Mouse (Mus musculus) bone marrow macrophage, adult 2 months (primary cell): ENCODE measurements at regions not wholly inside any gene's neighbourhood (a gene's known extent, or its start where the extent isn't known, plus 50 kb on each side); places are given as distances from the start of the nearest gene placed in this dataset.

ENCODE experiments used
- CTCF ChIP-seq: IDR thresholded peaks from 2 replicates; pipeline ENCODE4 v1.5.1; 2012; ENCODE audit warnings: low read depth, mild to moderate bottlenecking, low read length, moderate library complexity
- POLR2A ChIP-seq: IDR thresholded peaks from 2 replicates; pipeline ENCODE4 v1.6.1; 2012; ENCODE audit warnings: mild to moderate bottlenecking, low read depth, low read length, borderline replicate concordance

GRCm38 (mm10) chr9:94431540-94431939, 106.3 kb downstream of the 1190002N15Rik start:
- TF ChIP-seq POLR2A = no peak
- TF ChIP-seq CTCF = no peak
